Mouse (Mus musculus) brain, embryonic 18.5 days (tissue): Measurements from ENCODE around the gene Macrod2.
A peak's percentile ranks its signal among the peaks of the same experiment; 100 is the strongest.

ENCODE experiments used
- DNase-seq: peaks from one replicate; pipeline ENCODE4 v3.0.0-alpha.2; 2012; ENCODE audit warnings: low read depth, low spot score

Gene Macrod2

GRCm38 (mm10) chr2:141472791-141473190 is 1077.7 kb downstream of the Macrod2 start:
- DNase-seq: peak; percentile 4

GRCm38 (mm10) chr2:141477585-141477984 is 1082.5 kb downstream of the Macrod2 start:
- no peak for DNase-seq

- no peak for DNase-seq
Observed at GRCm38 (mm10) chr2:141490518-141490917, 1095.4 kb downstream of the Macrod2 start.

GRCm38 (mm10) chr2:141505451-141505850 is 1110.3 kb downstream of the Macrod2 start:
- DNase-seq: no peak

GRCm38 (mm10) chr2:141507929-141508897 is 1113.1 kb downstream of the Macrod2 start:
- no peak for DNase-seq

GRCm38 (mm10) chr2:141514976-141515375 is 1119.9 kb downstream of the Macrod2 start:
- DNase-seq: no peak

- DNase-seq: peak; percentile 39
Observed at GRCm38 (mm10) chr2:141522081-141522480, 1127.0 kb downstream of the Macrod2 start.

- DNase-seq: no peak
Observed at GRCm38 (mm10) chr2:141545877-141546276, 1150.8 kb downstream of the Macrod2 start.

GRCm38 (mm10) chr2:141551701-141552100 is 1156.6 kb downstream of the Macrod2 start:
- no peak for DNase-seq

GRCm38 (mm10) chr2:141556747-141557146 is 1161.6 kb downstream of the Macrod2 start:
- DNase-seq: no peak

- DNase-seq: no peak
Observed at GRCm38 (mm10) chr2:141558242-141558827, 1163.2 kb downstream of the Macrod2 start.

GRCm38 (mm10) chr2:141565986-141566385 is 1170.9 kb downstream of the Macrod2 start:
- no peak for DNase-seq

GRCm38 (mm10) chr2:141571360-141571759 is 1176.3 kb downstream of the Macrod2 start:
- no peak for DNase-seq

GRCm38 (mm10) chr2:141578206-141578605 is 1183.1 kb downstream of the Macrod2 start:
- no peak for DNase-seq

GRCm38 (mm10) chr2:141582431-141582830 is 1187.3 kb downstream of the Macrod2 start:
- no peak for DNase-seq

- no peak for DNase-seq
Observed at GRCm38 (mm10) chr2:141582933-141583332, 1187.8 kb downstream of the Macrod2 start.

GRCm38 (mm10) chr2:141587290-141587689 is 1192.2 kb downstream of the Macrod2 start:
- DNase-seq: no peak

- DNase-seq: no peak
Observed at GRCm38 (mm10) chr2:141591326-141591725, 1196.2 kb downstream of the Macrod2 start.

- no peak for DNase-seq
Observed at GRCm38 (mm10) chr2:141594811-141595210, 1199.7 kb downstream of the Macrod2 start.

- peak; percentile 26 for DNase-seq
Observed at GRCm38 (mm10) chr2:141617721-141618120, 1222.6 kb downstream of the Macrod2 start.

GRCm38 (mm10) chr2:141618257-141618656 is 1223.1 kb downstream of the Macrod2 start:
- DNase-seq: peak; percentile 55

- DNase-seq: no peak
Observed at GRCm38 (mm10) chr2:141664051-141664450, 1268.9 kb downstream of the Macrod2 start.

- DNase-seq: no peak
Observed at GRCm38 (mm10) chr2:141672814-141673213, 1277.7 kb downstream of the Macrod2 start.
